Mouse (Mus musculus) E14TG2a.4 (cell line): ENCODE results near the gene Ehbp1.

Experiments
- H3K27me3 ChIP-seq: 2 replicates; pipeline ENCODE4 v1.6.1; 2014; ENCODE audit warnings: low read length, control low read depth; ENCODE audit not compliant: insufficient read depth
- H3K36me3 ChIP-seq: 2 replicates; pipeline ENCODE4 v1.6.1; 2014; ENCODE audit warnings: low read length, control low read depth; ENCODE audit not compliant: insufficient read depth
- H3K4me1 ChIP-seq: replicated peaks from 2 replicates; pipeline ENCODE4 v1.6.1; 2014; ENCODE audit warnings: low read depth, low read length, control low read depth
- H3K4me3 ChIP-seq: replicated peaks from 2 replicates; pipeline ENCODE4 v1.5.1; 2014; ENCODE audit warnings: mild to moderate bottlenecking, low read length
- H3K9me3 ChIP-seq: 2 replicates; pipeline ENCODE4 v1.6.1; 2014; ENCODE audit warnings: low read length, control low read depth
- CTCF ChIP-seq: conservative IDR thresholded peaks from 2 replicates; pipeline ENCODE4 v1.5.1; 2014; ENCODE audit warnings: low read length
- NANOG ChIP-seq: IDR thresholded peaks from 2 replicates; pipeline ENCODE4 v1.6.1; 2014; ENCODE audit warnings: borderline replicate concordance, low read length, mixed read lengths
- POU5F1 ChIP-seq: IDR thresholded peaks from 2 replicates; pipeline ENCODE4 v1.6.1; 2014; ENCODE audit warnings: low read length, borderline replicate concordance

The Ehbp1 gene

DNA sequence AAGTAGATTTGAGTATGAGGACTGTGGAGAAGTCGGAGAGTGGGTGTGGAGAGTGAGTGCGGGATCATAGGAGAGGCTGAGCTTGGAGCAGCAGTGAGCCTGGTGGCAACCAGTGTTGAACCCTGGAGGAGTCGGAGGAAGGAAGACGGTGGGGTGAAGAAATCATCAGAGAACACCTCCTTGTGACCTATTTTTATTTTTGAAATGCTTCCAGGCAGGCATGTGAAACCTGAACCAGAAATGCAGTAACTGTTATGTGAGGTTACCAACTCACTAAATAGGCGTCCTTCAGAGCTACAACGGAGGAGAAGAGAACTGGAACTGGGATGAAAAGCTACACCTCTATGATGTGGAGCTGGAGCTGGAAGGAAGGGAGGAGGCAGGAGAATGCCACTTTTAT, 144.2 kb downstream of the Ehbp1 start:
- Histone ChIP-seq H3K27me3 (no peaks in the 10 kb centered on the region), H3K9me3 (peaks cover 4% of the 10 kb centered on the region; the same call in 1 of the 2 replicates), H3K4me3 (no peak overlapping the region), H3K36me3 (no peaks in the 10 kb centered on the region), H3K4me1 (peaks cover 8% of the 10 kb centered on the region)
- TF ChIP-seq NANOG (no peak), POU5F1 (no peak), CTCF (no peak)

DNA sequence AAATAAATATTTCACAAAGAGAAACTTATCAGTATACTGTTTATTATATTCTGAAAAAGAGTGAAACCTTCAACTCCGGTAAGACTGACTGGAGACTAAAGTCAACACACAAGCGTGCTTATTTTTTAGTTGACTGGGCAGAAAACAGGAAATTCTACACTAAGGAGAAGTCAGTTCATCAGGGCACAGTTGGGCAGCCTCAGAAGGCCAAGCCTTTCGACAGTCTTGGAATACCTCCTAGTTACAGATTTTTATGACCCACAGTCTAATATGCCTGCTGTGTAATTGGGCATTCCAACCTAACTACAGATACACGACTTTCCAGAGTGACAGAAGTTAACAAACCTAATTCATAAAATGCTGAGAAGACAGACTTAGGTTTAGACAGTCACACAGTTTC, 145.3 kb downstream of the Ehbp1 start:
- TF ChIP-seq NANOG (no peak), CTCF (no peak), POU5F1 (no peak)
- no peaks in the 10 kb centered on the region for H3K27me3 ChIP-seq
- no peaks in the 10 kb centered on the region for H3K36me3 ChIP-seq
- peaks cover 4% of the 10 kb centered on the region; the same call in 1 of the 2 replicates for H3K9me3 ChIP-seq
- peaks cover 8% of the 10 kb centered on the region for H3K4me1 ChIP-seq
- H3K4me3 ChIP-seq, result no peak overlapping the region

DNA sequence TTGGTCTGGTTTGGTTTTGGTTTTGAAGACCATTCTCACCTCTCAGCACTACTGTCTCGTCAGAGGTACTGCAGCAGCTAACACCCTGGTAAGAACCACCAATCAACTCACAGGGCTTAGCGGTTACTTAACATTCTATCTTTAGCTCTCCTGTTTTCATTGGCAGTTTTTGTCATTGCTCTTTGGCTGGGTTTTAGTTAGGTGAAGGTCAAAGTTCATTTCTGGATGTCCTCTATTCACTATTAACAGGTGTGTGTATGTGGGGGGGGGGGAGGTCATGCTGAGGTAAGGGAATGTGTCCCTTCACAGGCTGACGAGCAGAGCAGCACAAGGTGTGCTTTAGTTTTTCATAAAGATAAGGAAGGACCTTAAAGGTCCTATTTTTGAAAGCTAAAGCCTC, 147.5 kb downstream of the Ehbp1 start:
- Histone ChIP-seq H3K4me1 (peaks cover 8% of the 10 kb centered on the region), H3K9me3 (no peaks in the 10 kb centered on the region; the same call in 1 of the 2 replicates), H3K27me3 (no peaks in the 10 kb centered on the region), H3K36me3 (no peaks in the 10 kb centered on the region), H3K4me3 (no peak overlapping the region)
- TF ChIP-seq POU5F1, result no peak
- no peak for TF ChIP-seq CTCF
- no peak for TF ChIP-seq NANOG

DNA sequence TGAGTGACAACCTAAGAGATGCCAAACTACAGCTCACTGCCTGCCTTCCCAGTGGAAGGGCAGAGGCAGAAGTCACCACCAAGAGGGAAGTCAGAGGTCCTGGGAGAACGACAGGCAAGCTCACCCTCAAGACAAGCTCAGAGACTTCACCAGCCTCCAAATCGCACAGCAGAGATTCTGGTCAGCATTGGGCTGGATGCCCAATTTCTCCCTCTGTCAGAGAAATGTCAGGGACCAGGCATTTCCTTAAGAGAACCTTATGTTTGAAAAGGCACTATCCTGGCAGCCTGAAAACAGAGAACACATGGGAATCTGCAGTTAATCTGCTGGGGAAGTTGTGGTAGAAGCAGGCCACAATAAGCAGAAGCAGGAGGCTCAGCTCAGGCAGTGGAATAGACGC, 151.5 kb downstream of the Ehbp1 start:
- Histone ChIP-seq H3K4me3 (no peak overlapping the region), H3K4me1 (peaks cover 12% of the 10 kb centered on the region), H3K27me3 (no peaks in the 10 kb centered on the region), H3K9me3 (no peaks in the 10 kb centered on the region), H3K36me3 (no peaks in the 10 kb centered on the region)
- no peak for TF ChIP-seq NANOG
- TF ChIP-seq POU5F1, result no peak
- no peak for TF ChIP-seq CTCF

DNA sequence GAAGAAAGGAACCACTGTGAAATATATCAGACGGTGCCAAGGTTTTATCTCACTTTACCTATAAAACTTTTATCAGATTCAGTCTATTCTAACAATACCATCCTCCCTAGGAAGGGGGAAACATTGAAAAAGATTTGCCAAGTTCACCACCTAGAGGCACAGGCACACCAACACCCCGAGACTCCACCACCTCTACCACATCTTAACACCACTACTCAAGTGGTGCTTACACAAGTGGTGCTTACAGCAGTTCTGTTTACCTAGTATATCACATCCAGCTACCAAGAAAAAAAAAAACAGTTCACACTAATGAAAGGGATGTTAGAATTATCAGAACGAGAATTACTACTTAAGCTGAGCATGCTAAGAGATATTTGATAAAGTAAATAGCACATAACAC, 152.1 kb downstream of the Ehbp1 start:
- Histone ChIP-seq H3K9me3 (no peaks in the 10 kb centered on the region), H3K36me3 (no peaks in the 10 kb centered on the region), H3K4me3 (no peak overlapping the region), H3K4me1 (peaks cover 10% of the 10 kb centered on the region), H3K27me3 (no peaks in the 10 kb centered on the region)
- no peak for TF ChIP-seq CTCF
- no peak for TF ChIP-seq NANOG
- no peak for TF ChIP-seq POU5F1

DNA sequence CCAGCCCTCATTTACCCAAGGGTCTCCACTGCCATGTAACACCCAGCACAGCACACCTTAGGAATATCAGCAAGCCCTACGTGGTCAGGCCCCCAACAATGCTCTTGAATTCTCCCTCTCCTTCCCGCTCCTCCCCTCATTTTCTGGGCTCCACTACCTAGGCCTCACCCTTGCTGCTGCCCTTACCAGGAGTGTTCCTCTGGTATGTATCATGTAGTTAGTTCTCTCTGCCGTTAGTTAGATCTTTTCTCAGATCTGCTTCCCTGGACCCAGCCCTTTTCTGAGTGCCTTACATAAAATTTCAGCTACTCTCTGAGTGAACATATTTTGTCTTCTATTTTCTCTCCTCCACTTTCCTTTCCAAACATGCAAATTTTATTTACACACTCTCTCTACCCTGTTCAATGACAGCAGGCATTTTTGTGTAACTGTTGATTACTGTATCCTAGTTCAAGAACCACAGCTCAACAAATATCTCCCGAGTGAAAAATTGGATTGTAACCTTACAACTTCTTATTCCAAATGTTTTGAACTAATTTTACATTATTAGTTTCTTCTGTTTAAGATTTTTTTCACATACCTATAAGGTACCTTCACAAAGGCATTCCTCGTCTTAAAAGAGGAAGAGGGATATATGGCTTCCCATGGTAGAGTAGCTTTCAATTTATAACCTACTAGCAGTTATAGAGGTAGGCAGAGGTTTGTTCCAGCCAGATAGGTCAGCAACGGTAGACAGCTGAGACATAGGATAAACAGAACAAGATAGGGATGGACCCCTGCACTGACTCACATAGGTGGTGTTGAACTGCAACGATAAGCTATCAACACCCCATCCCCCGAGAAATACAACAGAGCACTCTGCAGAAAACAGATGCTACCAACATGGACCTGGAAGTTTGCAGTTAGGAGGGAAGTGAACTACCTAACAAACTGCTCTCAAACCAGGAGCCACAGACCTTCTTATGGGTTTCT, 160.3 kb downstream of the Ehbp1 start:
- Histone ChIP-seq H3K4me1 (no peaks in the 10 kb centered on the region), H3K27me3 (no peaks in the 10 kb centered on the region), H3K36me3 (no peaks in the 10 kb centered on the region), H3K9me3 (no peaks in the 10 kb centered on the region), H3K4me3 (no peak overlapping the region)
- no peak for TF ChIP-seq POU5F1
- no peak for TF ChIP-seq CTCF
- TF ChIP-seq NANOG, result no peak

DNA sequence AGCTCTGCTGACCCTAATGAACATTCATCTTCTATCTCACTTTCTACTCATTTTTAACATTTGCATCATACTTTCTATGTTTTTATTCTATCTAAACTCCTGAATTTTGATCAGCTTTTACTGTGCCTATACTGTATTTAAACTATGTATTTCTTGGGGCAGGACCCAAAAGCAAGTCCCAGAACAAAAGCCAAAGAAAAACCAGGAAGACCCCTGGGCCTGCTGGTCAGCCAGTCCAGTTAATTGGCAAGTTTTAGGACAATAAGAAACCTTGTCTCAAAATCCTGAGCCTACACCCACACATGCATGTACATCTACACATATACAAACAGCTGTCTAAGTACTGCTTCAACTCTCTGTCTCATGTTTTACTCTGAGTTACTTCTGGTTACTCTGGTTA, 161.9 kb downstream of the Ehbp1 start:
- Histone ChIP-seq H3K27me3 (no peaks in the 10 kb centered on the region), H3K9me3 (no peaks in the 10 kb centered on the region), H3K4me1 (no peaks in the 10 kb centered on the region), H3K36me3 (no peaks in the 10 kb centered on the region), H3K4me3 (no peak overlapping the region)
- TF ChIP-seq NANOG (no peak), POU5F1 (no peak), CTCF (no peak)

DNA sequence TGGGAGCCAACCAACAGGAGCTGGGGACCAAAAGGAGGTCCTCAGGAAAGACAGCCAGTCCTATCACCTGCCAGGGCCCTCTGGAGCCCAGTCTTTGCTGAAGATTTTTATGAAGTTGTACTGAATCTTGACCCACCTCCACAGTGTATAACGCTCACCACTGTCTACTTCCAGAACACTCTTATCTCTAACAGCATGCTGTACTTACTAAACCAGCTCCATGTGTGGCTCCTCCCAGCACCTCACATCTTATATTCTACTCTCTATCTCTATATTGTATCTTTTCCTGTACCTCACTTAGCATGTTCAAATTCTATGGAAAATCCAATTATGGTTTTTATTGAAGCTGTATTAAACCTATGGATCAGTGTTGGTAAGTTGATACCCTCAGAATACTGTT, 163.5 kb downstream of the Ehbp1 start:
- Histone ChIP-seq H3K27me3 (no peaks in the 10 kb centered on the region), H3K4me3 (no peak overlapping the region), H3K9me3 (no peaks in the 10 kb centered on the region), H3K4me1 (no peaks in the 10 kb centered on the region), H3K36me3 (no peaks in the 10 kb centered on the region)
- TF ChIP-seq CTCF, result no peak
- TF ChIP-seq POU5F1, result no peak

DNA sequence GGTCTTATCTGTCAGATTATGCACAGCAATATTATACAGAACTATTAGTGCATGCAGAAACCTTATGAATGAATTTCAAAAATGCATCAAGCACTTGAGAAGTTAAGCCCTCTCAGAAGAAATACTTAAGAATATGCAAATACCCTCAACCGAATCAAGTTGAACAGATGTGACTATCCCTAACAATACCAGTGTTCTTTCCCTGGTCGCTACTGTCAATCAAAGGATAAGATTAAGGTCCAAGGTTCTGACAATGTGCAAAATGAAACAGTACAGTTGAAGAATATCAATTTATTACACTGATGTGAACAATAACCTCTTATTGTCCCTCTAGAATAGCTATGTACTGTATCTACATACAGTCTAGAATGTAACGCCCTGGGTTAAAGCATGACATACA, 167.8 kb downstream of the Ehbp1 start:
- H3K36me3 ChIP-seq, result peaks cover 4% of the 10 kb centered on the region; the same call in 1 of the 2 replicates
- no peak overlapping the region for H3K4me3 ChIP-seq
- no peak for TF ChIP-seq CTCF
- TF ChIP-seq POU5F1, result no peak
- TF ChIP-seq NANOG, result no peak
- H3K9me3 ChIP-seq, result no peaks in the 10 kb centered on the region
- H3K4me1 ChIP-seq, result no peaks in the 10 kb centered on the region
- no peaks in the 10 kb centered on the region for H3K27me3 ChIP-seq
